Mouse (Mus musculus) MEL (cell line): ENCODE measurements around the gene Lrrc8a.

Experiments
- CTCF ChIP-seq, 3 experiments: IDR thresholded peaks in 2 of 3; conservative IDR thresholded peaks in 1 of 3; 2 replicates each; pipeline ENCODE4 v1.5.1; 2011 to 2012; ENCODE audit warnings: low read length in 3 of 3, low read depth in 2 of 3, mild to moderate bottlenecking in 2 of 3, improper control_type of control experiment in 1 of 3, inconsistent platforms in 1 of 3, mixed read lengths in 1 of 3, moderate library complexity in 1 of 3; ENCODE audit not compliant: control insufficient read depth in 1 of 3, insufficient read depth in 1 of 3, poor library complexity in 1 of 3, severe bottlenecking in 1 of 3
- GATA1 ChIP-seq: IDR thresholded peaks from 2 replicates; pipeline ENCODE4 v1.6.1; 2011; ENCODE audit warnings: low read depth, low read length, improper control_type of control experiment
- RCOR1 ChIP-seq: IDR thresholded peaks from 2 replicates; pipeline ENCODE4 v1.6.1; 2012; ENCODE audit warnings: low read depth, mild to moderate bottlenecking, inconsistent platforms, low read length, improper control_type of control experiment
- TCF12 ChIP-seq: IDR thresholded peaks from 2 replicates; pipeline ENCODE4 v1.6.1; 2014; ENCODE audit warnings: low read depth, mild to moderate bottlenecking, inconsistent platforms, low read length, improper control_type of control experiment, moderate library complexity

GRCm38 (mm10) chr2:30236426-30237198, 903 bp upstream of the Lrrc8a start:
- TF ChIP-seq RCOR1 = no peak
- TF ChIP-seq GATA1 = no peak
- no peak for TF ChIP-seq CTCF (IDR thresholded peaks at IDR 0.05 in 2 of 3, conservative IDR thresholded peaks at IDR 0.05 in 1 of 3; ENCODE audit: control insufficient read depth in 1 of 3, insufficient read depth in 1 of 3, low read depth in 2 of 3, low read length in 3 of 3, poor library complexity in 1 of 3, severe bottlenecking in 1 of 3)
- TF ChIP-seq TCF12 = no peak
